Mouse (Mus musculus): ENCODE results near the gene Fgfr2.

Fgfr2 gene

DNA sequence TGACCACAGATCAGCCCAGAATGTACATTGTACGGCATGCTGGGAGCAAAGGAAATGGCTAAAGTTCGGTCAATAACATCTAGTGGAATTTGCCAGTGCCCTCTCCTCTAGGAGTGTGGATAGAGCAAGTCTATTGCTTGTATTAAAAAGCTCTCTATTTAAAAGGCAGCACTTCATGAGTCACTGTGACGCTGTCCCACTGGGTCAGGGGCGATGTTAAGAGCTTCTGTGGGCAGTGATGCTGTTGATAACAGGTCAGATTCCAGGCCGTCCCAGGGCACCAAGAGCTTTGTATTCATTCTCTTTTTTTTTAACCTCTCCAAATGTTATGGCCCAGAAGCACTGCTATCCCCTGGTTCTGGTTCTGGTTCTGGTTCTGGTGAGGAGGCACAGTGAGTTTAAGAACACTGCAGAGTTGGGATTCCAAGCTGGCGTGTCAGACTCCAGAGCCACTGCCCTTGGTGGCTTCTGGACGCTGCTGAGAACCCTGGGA is 2366.8 kb downstream of the Fgfr2 start:
- in situ Hi-C loops (cut with MseI, MboI), result no loop called here

DNA sequence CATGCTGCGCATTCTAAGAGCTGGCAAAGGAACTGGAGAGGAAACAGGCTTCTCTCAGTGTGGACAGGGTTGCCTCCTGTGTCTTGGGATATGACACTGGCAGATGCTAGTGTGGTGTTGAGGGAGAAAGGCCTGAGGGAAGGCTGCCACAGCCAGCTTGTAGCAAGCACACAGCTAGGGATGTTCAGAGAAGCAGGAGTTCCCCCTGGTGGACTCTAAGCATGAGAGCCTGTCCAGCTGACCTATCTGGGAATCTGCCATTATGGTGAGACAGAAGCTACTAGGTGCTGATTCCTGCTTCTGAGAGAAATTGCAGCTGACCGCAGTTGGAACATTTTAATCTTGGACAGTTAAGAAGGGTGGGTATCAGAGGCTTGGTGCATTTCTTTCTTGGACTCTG is 2368.4 kb downstream of the Fgfr2 start:
- in situ Hi-C loops (cut with MseI, MboI), result no loop called here

DNA sequence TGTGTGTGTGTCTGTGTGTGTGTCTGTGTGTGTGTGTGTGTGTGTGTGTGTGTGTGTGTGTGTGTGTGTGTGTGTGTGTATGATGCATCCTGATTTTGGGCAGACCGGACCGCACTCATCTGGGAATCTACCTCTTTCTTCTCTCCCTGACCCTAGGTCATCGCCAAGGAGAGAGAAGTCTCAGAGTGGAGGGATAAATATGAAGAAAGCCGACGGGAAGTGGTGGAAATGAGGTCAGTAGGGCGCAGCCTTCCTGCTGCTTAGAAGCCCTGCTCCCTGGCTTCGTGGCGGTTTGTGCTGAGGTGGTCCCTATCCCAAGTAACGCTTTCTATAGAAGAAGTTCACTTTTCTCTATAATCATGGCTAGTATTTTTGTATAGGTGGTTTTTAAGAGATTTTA is 2371.5 kb downstream of the Fgfr2 start:
- in situ Hi-C loops (cut with MseI, MboI), result no loop called here

DNA sequence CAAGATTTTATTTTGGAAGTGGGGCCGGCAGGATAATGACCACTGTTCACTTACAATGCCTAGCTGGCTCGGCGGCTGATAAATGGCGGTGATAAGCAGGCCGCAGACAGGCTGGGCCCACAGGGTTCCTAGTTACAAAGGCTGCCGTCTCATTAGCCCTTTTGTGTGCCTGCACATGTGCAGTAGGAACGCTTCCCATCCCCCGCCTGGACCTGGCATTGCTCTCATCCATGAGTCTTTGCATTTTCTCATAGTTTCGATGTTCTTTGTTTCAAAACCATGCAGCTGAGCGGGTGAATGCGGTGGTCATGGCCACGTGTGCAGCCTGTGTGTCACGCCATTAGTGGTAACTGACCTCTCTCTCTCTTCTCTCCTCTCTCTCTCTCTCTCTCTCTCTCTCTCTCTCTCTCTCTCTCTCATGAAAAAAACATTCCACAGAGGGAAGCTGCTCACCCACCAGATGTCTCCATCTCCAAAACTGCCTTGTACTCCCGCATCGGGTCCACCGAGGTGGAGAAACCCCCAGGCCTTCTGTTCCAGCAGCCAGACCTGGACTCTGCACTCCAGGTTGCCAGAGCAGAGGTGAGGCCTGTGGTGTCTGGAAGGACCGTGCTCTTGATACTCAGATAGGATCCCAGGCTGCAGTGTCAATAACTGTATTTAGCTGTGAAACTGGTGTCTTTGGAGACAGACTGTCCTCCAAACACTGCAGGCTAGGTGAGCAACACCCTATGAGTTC is 2372.2 kb downstream of the Fgfr2 start:
- in situ Hi-C loops (cut with MseI, MboI), result no loop called here

DNA sequence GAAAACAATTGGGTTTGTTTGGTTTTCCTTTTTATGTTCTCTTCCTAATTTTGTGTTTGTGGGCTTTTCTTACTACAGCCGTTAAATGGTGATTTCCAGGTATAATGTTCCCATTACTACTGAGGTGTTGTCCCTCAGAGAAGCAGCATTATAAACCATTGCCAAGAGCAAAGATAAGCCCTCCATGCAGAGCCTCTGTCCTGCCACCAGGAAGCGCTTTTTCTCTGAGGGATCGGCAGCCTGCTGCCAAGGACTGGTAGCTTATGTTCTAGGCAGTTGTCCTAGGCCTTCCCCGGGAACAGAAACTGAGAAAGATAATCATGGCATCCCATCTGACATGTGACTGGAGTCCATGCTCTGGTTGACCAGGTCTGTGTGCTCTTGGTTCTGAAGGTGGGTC is 2374.0 kb downstream of the Fgfr2 start:
- in situ Hi-C loops (cut with MseI, MboI), result no loop called here

DNA sequence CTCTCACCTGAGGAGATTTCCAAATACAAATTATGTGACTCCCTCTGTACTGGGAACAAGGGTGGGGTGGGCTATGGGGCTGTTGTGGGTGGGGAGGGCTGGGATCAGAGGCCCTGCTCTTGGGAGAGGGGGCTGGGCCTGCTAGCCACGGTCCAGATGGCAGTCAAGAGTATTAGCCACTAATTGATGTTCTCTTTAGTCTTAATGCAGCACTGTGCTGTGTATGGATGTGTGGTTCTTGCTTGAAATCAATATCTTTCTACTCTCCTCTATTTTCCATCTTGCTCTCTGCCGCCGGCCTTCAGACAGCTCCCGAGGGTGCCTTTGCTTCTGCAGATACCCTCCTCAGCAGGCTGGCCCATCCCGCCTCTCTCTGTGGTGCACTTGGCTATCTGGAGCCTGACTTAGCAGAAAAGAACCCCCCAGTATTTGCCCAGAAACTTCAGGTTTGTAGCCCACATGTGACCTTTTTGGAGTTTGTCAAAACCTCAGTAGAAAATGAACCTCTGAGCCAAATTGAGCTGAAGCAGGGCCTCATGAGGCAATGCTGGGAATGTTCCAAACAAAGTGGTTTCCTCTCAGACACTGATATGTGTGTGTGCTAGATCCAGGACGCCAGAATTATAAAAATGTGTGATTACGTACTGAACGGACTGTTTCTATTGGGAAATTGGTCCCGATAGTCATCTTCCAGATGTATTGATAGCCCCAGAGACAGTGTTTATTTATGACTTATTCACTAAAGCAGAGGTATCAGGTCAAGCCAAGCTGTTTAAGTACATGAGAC is 2379.7 kb downstream of the Fgfr2 start:
- in situ Hi-C loops (cut with MseI, MboI), result no loop called here

DNA sequence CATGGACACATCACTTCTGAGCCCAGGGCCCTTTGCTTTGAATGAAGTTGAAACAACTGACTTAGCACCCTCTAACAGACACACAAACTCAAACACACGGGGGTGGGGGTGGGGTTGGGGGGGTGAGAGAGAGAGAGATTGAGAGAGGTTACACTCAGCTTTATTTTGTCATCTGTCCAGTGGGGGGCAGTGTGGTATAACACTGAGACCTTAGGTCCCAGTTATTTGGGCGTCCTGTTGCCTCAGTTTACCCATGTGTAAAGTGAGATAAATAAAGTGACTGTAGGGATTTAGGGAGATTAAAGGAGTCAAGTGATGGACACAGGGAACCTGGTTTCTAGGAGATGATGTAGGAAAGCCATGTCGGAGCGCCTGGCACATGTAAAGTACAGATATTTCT is 2382.1 kb downstream of the Fgfr2 start:
- in situ Hi-C loops (cut with MseI, MboI), result no loop called here

DNA sequence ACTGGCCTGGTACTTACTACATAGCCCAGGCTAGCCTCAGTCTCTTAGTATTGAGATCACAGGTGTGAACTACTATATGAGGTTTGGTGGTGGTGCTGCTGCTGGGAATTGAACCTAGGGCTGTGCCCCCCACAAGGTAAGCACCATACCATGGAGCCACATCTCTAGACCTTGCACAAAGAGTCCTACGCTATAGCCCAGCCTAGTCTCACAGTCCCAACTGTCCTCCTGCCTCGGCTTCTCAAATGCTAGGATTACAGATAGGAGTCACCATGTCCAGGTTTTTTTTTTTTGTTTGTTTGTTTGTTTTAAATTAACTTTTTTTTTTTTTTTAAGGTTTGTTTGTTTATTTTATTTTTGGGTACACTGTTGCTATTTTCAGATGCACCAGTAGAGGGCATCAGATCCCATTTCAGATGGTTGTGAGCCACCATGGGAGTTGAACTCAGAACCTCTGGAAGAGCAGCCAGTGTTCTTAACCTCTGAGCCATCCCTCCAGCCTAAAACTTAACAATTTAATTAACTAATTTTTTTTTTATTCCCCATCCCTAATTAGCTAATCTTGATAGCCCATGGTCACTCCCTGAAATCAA is 2388.9 kb downstream of the Fgfr2 start:
- in situ Hi-C loops (cut with MseI, MboI), result no loop called here

DNA sequence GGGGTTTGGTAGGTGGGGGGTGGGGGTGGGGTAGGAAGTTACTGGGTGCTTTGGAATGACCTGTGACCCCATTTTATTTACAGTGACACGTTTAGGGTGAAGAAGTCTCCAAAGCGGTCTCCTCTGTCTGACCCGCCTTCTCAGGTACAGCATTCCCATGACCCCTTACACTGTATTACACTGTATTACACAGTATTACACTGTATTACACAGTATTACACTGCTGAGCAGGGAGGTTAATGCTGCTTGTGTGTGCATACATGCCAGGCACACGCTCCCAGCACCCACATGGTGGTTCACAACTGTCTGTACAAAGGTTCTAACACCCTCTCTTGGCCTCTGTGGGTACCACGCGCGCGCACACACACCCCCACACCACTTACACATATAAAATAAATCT is 2389.7 kb downstream of the Fgfr2 start:
- in situ Hi-C loops (cut with MseI, MboI), result no loop called here

DNA sequence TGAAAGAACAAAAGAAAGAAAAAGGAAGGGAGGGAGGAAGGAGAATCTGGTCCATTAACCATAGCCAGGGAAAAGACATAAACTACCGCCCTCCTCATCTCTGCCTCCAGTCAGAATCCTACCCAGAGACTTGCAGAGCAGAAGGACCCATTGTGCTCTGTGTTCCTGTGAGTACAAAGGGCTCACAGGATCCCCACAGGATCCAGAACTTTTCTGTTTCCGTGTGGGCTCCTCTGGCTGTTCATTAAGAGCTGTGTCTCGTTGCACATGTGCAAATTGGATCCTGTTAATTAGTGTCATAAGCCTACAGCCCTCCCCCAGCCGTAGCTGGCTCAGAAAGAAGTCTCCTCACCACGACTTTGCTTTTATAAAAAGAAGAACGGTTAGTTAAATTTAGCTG is 2390.2 kb downstream of the Fgfr2 start:
- in situ Hi-C loops (cut with MseI, MboI), result no loop called here

DNA sequence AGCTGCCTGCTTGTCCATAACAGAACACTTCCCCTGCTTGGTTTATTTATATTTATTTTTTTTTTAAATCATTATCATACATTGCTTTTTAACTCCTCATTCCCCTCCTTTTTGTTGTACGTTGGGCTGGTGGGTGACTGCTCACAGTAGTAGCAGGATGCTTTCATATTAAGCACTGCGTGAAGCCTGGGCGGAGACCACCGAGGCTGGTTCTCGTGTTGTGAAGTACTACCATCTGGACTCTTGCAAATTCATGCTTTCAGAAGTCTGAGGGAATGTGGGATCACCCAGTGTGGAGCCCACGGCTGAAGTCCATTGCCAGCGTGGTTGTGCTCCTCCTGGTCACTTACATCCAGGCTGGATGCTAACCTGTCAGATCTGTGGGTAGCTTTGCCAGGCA is 2391.4 kb downstream of the Fgfr2 start:
- in situ Hi-C loops (cut with MseI, MboI), result no loop called here

DNA sequence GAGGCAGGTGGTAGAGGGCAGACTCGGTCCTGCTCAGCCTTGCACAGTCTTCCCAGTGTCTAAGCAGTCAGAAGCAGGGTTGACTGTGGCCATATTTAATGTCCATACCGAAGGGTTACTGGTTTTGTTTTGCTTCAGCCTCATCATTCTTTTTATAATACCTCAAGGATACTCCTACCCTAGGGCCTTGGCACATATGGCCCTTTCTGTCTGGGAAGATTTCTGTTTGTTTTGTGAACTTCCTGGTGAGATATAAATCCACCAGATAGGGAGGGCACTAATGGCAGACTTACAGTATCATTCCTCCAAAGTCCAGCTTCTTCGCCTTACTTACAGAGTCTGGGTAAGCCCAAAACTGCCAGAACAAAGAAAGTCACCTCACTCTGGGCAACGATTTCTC is 2395.6 kb downstream of the Fgfr2 start:
- in situ Hi-C loops (cut with MseI, MboI), result no loop called here

DNA sequence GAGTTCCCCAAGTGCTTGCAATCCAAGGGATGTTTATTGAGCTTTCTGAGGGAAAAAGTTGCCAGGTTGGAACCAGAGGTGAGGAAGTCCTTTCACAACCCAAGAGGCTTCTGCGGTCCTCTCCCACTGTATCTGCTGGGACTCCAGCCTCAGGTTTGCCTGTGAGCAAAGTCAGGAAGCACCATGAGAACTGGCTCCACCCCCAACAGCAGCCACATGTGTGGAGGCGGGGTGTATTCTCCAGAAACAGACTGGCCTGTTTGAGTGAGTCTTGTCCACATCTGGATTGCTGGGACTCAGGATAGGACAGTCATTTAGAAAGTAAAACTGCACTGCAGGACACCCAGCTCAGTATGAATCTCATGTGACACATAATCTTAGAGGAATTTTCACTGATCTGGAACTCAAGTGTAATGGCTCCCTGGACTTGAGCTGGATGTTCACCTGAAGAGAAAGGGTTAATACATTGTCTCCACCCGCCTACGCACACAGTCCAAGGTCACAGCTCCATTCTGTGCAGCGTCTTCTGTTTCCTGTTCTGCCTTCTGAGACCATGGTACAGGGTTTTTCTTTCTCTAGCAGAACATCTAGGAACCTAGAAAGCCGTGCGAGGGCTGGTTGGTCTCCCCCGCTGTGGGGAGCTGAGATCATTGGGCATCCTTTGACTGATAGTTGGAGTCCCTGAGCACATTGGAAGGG is 2396.3 kb downstream of the Fgfr2 start:
- in situ Hi-C loops (cut with MseI, MboI), result no loop called here

DNA sequence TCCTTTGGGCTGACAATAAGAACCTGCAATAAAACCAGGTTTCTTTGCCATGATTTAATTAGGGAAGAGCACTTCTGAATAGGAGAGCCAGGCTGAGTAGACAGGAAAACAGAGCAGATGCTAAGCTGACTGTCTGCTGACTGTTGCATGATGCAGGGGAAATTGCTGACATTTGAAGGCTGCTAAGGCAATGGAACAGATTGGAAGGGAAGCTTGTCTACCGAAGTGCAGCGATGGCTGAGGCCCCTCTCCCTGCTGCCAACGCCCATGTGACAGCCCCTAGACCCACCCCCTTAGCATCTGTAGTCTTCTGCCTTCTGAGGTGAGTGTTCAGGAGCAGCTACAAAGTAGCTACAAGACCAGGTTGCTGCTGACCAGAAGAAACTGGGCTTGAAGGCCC is 2397.0 kb downstream of the Fgfr2 start:
- in situ Hi-C loops (cut with MseI, MboI), result no loop called here

DNA sequence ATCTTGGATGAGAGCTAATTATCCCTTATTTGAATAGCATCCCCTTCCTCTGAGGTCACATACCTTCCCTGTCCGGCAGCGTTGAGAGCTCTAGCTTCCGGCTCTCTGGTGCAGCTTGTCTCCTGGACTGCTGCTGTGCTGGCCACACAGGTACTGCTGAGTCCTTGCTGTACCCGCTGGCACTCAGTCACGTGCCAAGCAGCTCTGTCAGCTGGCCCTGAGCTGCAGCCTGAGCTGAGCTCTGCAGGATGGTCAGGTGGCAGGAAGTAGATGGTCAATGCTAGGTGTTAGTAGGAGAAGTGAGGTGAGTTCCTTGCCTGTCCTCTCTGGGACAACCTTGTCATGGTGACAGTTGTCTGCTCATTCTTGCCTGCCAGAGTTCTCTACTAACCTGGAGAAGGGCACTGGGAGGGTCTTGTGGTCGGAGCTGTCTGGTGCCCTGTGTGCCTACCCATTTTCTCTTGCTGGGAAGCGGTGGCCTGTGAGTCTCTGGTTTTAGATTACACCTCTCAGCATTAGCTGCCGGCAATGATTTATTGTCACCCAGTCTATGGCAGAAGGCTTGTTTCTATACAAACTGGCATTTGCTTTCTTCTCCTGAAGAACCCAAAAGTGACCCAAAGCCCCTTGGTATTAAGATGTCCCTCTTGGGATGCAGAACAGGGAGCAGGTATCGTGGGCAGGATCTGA is 2402.4 kb downstream of the Fgfr2 start:
- in situ Hi-C loops (cut with MseI, MboI), result no loop called here

DNA sequence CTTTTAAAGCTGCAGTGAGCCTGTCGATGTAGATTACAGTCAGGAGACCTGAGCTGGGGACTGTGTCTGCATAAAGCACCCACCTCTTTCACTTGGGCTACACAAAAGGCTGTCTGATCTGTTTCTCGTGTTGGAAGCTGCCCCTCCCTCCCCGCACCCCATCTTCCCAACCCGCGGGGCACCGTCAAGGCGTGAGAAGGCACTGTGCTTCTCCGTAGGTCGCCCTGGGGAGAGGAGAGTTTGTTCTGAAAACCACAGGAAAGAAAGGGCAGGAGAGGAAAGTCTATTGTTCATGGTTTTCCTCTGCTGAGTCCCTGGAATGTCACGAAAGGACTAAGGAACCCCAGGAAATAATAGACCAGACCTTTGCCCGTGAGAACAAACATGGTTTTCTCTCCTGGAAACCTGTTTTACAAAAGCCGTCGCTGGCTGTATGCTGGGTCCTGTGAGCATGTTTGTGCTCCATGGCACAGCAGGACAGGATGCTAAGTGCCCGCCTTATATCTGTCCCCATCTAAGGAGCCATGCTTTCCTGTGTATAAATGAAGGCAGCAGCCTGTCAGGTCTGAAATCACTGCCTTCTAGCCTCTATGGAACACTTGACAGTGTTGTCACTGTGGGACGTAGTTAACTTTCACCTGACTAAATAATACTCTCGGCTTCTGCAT is 2403.1 kb downstream of the Fgfr2 start:
- in situ Hi-C loops (cut with MseI, MboI), result no loop called here

DNA sequence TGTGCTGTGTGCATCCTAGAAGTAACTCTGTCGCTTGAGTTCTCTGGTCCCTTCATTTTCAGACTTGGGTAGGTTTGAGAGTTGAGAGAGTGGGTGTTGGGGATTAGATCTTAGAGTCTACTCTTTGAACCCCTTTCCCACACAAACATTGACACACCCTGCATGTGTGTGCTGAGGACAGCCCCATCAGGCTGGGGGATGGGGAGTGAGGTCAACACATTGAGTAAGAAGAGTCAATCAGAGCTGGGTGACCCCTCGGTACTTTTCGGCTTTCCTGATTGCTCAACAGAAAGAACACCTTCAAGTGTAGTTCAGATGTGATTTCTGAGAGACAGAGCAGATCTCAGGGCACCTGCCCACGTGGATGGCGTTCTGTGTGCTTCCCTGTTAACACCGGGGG is 2406.2 kb downstream of the Fgfr2 start:
- in situ Hi-C loops (cut with MseI, MboI), result no loop called here

DNA sequence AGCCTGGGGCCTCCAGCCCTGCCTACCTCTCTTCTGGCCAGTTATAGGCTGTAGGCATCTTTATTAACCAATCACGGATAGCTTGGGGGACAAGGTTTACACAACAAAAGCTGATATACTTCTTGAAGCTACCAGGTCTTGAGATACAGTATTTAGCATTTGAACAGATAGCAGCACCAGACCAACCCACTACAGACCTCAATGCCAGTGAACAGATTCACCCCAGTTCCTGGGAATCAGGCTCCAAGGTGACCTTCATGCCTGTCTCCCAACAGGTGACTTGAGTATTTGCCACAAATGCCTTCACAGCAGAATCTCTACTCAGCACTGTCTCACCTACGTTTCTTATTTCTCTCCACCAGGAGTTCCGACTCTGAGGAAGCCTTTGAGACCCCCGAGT is 2406.8 kb downstream of the Fgfr2 start:
- in situ Hi-C loops (cut with MseI, MboI), result no loop called here

DNA sequence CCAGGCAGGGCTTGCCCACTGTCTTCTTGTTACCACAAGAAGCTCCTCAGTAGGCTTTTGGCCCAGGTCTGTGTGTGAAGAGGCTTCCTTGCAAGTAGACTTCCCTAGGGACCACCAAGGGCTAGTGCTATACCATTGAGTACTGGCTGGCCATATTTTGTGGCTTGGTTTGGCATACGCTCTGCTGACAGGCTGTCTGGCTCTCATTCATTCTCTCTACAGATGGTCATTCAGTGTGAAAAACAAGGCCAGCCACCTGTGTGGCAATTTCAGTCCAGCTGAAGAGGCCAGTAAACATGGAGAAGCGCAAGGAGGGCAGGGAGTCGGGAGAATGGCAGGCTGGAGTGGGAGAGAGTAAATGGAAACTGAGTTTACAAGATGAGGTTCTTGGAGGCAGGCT is 2407.7 kb downstream of the Fgfr2 start:
- in situ Hi-C loops (cut with MseI, MboI), result no loop called here

DNA sequence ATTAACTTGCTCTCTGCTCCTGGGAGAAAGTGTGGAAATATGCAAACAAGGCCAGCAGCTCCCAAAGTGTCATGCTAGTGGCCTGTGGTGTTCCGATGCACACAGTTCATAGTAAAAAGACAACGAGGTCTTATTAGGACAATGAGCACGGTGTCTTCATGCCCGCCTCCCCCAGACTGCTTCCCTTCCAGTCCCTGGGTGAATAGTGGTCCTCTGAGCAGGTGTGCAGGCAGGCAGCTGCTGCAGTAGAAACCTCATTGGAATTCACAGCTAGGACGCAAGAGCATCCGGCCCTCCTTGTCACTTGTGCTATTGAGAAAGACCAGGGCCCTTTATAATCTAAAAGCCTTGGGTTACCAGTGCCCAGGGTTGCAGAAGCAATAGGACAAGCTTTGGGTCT is 2409.8 kb downstream of the Fgfr2 start:
- in situ Hi-C loops (cut with MseI, MboI), result no loop called here

DNA sequence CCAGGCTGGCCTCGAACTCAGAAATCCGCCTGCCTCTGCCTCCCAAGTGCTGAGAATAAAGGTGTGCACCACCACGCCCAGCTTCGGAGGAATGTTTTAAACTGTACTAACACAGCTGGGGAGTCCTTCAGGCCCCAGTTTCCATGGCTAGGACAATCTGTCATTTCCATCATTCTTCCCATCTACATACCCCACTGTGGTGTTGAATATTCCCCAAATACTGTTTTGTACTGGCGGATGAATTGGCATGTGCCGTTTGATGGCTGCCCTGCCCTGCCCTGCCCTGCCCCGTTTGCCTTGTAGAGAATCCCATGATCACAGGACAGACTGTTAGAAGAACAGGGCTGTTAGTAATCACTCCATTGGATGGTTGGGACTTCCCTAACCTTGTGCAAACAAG is 2411.3 kb downstream of the Fgfr2 start:
- in situ Hi-C loops (cut with MseI, MboI), result no loop called here

Measured in mouse trophoblast stem cell (cell line).